Mouse (Mus musculus): Measurements from ENCODE around the gene Gabrb2. TPM values are rescaled to one million over a fixed set of nuclear protein-coding genes. Genes with fewer than 3 reads are reported as not detected.

The Gabrb2 gene
- polyA plus RNA-seq, 1 experiment from 2014 or later, result 0.25 TPM

DNA sequence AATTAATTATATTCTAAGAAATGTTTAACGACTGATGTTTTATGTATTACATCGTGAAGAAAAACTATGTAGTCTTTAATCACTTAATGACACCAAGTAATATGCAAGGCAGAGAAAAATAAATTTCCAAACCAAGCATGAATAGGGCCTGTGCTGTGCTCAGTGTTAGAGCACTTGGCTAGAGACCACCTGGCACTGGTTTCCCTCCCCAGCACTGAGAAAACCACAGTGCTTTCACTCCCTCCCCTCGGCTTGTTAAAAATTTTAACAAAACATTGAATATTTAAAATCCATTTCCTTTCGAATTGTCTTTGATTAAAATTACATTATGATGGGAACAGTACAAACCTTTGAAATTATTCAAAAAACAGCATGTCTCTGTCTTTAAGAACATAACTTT is 151.9 kb downstream of the Gabrb2 start:
- no peak for ATAC-seq
- Histone ChIP-seq H3K9ac (replicated peaks; ENCODE audit: low read depth) (no peak overlapping the region), H3K27me3 (replicated peaks; ENCODE audit: insufficient read depth, low read length) (no peaks in the 10 kb centered on the region), H3K9me3 (ENCODE audit: low read length) (no peaks in the 10 kb centered on the region), H3K36me3 (ENCODE audit: insufficient read depth, low read length) (no peaks in the 10 kb centered on the region), H3K4me1 (ENCODE audit: insufficient read depth, low read depth, low read length) (no peaks in the 10 kb centered on the region), H3K27ac (ENCODE audit: low read length) (no peak overlapping the region), H3K4me3 (ENCODE audit: low read depth, low read length) (no peak overlapping the region), H3K4me2 (replicated peaks; ENCODE audit: low read depth, low read length) (no peak overlapping the region)
- no peak for DNase-seq (ENCODE audit: low spot score)
- TF ChIP-seq EP300 (IDR thresholded peaks at IDR 0.05), result no peak
- no peak for TF ChIP-seq CTCF (IDR thresholded peaks at IDR 0.05)
- WGBS, result 62% methylated on average over 4 of the region's 4 CpGs

DNA sequence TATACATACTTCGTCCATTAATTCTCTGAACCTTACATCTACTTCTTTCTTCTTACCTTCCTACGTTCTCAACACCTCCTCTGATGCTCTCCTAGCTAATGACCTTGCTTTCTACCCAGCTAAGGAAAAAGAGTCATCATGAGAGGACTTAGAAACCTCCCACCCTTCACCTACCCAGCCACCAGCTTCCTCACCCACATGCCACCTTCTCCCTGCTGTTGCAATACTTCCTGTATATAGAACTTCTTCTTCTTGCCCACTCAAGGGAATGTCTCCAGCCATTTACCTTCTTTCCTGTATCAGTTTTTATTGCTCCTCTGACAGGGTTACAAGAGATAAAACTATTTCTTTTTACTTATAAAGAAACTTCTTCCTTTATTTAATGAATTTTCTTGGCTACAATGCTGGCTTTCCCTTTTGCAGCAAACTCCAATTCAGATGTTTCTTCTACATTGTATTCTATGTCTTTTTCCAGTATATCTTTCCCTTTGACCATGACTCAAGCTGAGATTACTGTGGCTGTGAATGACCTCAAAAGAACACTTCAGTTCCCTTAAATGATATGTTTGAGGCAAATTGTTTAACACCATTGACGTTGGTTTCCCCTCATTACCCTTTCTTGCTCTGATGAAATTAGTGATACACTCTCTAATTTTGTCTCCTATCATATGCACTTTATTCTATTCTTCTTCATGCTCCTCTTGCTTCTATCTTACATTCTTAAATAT is 155.8 kb downstream of the Gabrb2 start:
- Histone ChIP-seq H3K4me3 (ENCODE audit: low read depth, low read length) (no peak overlapping the region), H3K27me3 (replicated peaks; ENCODE audit: insufficient read depth, low read length) (no peaks in the 10 kb centered on the region), H3K36me3 (ENCODE audit: insufficient read depth, low read length) (no peaks in the 10 kb centered on the region), H3K4me1 (ENCODE audit: insufficient read depth, low read depth, low read length) (no peaks in the 10 kb centered on the region), H3K4me2 (replicated peaks; ENCODE audit: low read depth, low read length) (no peak overlapping the region), H3K9me3 (ENCODE audit: low read length) (no peaks in the 10 kb centered on the region), H3K9ac (replicated peaks; ENCODE audit: low read depth) (no peak overlapping the region), H3K27ac (ENCODE audit: low read length) (no peak overlapping the region)
- no peak for ATAC-seq
- TF ChIP-seq EP300 (IDR thresholded peaks at IDR 0.05) (no peak), CTCF (IDR thresholded peaks at IDR 0.05) (no peak)
- DNase-seq (ENCODE audit: low spot score), result no peak
- WGBS, result 70% methylated on average over 3 of the region's 3 CpGs

DNA sequence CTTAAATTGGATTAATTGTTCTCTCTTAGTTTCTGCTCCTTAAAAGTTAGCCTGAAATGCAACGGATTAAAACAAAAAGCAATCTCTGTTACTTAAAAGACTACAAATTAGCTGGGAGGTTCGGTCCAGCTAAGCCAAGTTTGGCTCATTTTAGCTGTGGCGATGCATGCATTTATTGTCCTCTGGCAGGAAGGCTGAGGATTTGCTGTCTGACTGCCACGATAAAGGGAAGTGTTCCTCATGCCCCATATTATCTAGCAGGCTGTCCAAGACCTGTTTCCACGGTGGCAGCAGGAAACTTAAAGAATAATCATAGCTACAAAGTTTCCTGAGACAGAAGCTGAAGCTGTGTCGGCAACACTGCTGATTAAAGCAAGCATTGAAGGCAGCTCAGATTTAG is 160.2 kb downstream of the Gabrb2 start:
- 47% methylated on average over 6 of the region's 6 CpGs for WGBS
- TF ChIP-seq CTCF (IDR thresholded peaks at IDR 0.05), result no peak
- no peak for TF ChIP-seq EP300 (IDR thresholded peaks at IDR 0.05)

DNA sequence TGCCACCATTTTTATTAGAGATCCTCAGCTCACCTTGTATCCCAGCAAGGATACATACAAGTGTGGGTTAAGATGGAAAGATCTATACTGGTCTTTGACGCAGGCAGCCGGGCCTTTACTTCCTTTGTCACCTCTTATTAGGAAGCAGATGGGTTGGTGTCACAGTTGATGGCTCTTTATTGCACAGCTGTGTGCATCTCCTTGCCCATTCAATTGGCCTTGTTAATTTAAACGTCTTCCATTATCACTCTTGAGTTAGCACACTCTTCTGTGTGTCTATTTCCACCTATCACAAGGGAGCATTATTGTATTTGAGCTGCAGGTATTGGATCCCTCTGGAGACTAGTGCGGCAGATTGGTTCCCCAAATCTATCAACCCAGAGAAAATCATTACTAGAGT is 161.6 kb downstream of the Gabrb2 start:
- Histone ChIP-seq H3K27me3 (replicated peaks; ENCODE audit: insufficient read depth, low read length) (no peaks in the 10 kb centered on the region), H3K27ac (ENCODE audit: low read length) (no peak overlapping the region), H3K9ac (replicated peaks; ENCODE audit: low read depth) (no peak overlapping the region), H3K9me3 (ENCODE audit: low read length) (no peaks in the 10 kb centered on the region), H3K4me1 (ENCODE audit: insufficient read depth, low read depth, low read length) (no peaks in the 10 kb centered on the region), H3K4me2 (replicated peaks; ENCODE audit: low read depth, low read length) (no peak overlapping the region), H3K36me3 (ENCODE audit: insufficient read depth, low read length) (no peaks in the 10 kb centered on the region), H3K4me3 (ENCODE audit: low read depth, low read length) (no peak overlapping the region)
- no peak for TF ChIP-seq EP300 (IDR thresholded peaks at IDR 0.05)
- no peak for TF ChIP-seq CTCF (IDR thresholded peaks at IDR 0.05)
- WGBS, result 82% methylated on average over 4 of the region's 4 CpGs
- no peak for DNase-seq (ENCODE audit: low spot score)
- no peak for ATAC-seq

More for the DNA sequence above, 160.2 kb downstream of the Gabrb2 start:
- Histone ChIP-seq H3K27me3 (replicated peaks; ENCODE audit: insufficient read depth, low read length) (no peaks in the 10 kb centered on the region), H3K4me1 (ENCODE audit: insufficient read depth, low read depth, low read length) (no peaks in the 10 kb centered on the region), H3K4me3 (ENCODE audit: low read depth, low read length) (no peak overlapping the region), H3K9ac (replicated peaks; ENCODE audit: low read depth) (no peak overlapping the region), H3K4me2 (replicated peaks; ENCODE audit: low read depth, low read length) (no peak overlapping the region), H3K36me3 (ENCODE audit: insufficient read depth, low read length) (no peaks in the 10 kb centered on the region), H3K27ac (ENCODE audit: low read length) (no peak overlapping the region), H3K9me3 (ENCODE audit: low read length) (no peaks in the 10 kb centered on the region)
- no peak for DNase-seq (ENCODE audit: low spot score)
- no peak for ATAC-seq

DNA sequence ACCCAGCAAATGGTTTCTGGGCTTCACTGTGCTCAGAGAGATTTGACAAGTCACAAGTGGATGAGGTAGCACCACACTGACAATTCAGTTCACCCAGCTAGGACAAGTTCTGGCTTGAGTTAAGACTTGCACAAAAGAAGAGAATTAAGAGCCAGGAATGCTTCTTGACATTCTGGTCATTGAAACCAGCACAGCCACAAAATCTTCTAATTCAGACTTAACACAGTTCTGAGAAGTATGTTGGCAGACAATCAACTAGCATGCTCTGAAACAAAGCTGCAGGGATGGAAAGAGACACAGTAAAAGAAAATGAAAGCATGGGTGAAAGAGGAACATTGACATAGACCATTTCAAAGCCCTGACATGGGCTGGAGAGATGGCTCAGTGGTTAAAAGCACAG is 162.2 kb downstream of the Gabrb2 start:
- no peaks in the 10 kb centered on the region for H3K36me3 ChIP-seq (ENCODE audit: insufficient read depth, low read length)
- no peak overlapping the region for H3K27ac ChIP-seq (ENCODE audit: low read length)
- ATAC-seq (no peak), DNase-seq (ENCODE audit: low spot score) (no peak)
- no peaks in the 10 kb centered on the region for H3K9me3 ChIP-seq (ENCODE audit: low read length)
- H3K4me2 ChIP-seq (replicated peaks; ENCODE audit: low read depth, low read length), result no peak overlapping the region
- H3K4me1 ChIP-seq (ENCODE audit: insufficient read depth, low read depth, low read length), result no peaks in the 10 kb centered on the region
- H3K9ac ChIP-seq (replicated peaks; ENCODE audit: low read depth), result no peak overlapping the region
- TF ChIP-seq EP300 (IDR thresholded peaks at IDR 0.05), result no peak
- TF ChIP-seq CTCF (IDR thresholded peaks at IDR 0.05), result no peak
- no peaks in the 10 kb centered on the region for H3K27me3 ChIP-seq (replicated peaks; ENCODE audit: insufficient read depth, low read length)
- no peak overlapping the region for H3K4me3 ChIP-seq (ENCODE audit: low read depth, low read length)

DNA sequence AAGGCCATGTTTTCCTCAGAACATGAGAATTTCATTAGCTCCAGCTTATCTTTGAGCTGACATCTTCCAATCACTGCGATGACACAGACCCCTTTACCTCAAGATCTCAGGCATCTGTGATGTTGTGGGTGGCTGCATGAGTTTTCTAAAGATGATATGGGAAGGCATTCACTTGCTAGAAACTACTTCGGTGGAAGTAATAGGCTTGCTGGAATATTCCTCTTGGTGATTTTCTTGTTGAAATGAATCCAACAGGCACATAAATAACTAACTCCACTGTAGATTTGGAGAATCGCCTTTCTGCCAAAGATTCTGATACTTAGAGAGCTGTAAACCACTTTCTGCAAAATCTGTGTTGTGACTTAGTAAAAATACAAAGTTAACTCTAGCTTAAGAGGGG is 172.9 kb downstream of the Gabrb2 start:
- 70% methylated on average over 3 of the region's 3 CpGs for WGBS
- DNase-seq (ENCODE audit: low spot score) (no peak), ATAC-seq (no peak)
- H3K4me1 ChIP-seq (ENCODE audit: insufficient read depth, low read depth, low read length), result no peaks in the 10 kb centered on the region
- H3K27me3 ChIP-seq (replicated peaks; ENCODE audit: insufficient read depth, low read length), result no peaks in the 10 kb centered on the region
- no peak overlapping the region for H3K4me3 ChIP-seq (ENCODE audit: low read depth, low read length)
- no peaks in the 10 kb centered on the region for H3K36me3 ChIP-seq (ENCODE audit: insufficient read depth, low read length)
- H3K27ac ChIP-seq (ENCODE audit: low read length), result no peak overlapping the region
- H3K9ac ChIP-seq (replicated peaks; ENCODE audit: low read depth), result no peak overlapping the region
- H3K9me3 ChIP-seq (ENCODE audit: low read length), result no peaks in the 10 kb centered on the region
- no peak overlapping the region for H3K4me2 ChIP-seq (replicated peaks; ENCODE audit: low read depth, low read length)
- no peak for TF ChIP-seq EP300 (IDR thresholded peaks at IDR 0.05)
- no peak for TF ChIP-seq CTCF (IDR thresholded peaks at IDR 0.05)

DNA sequence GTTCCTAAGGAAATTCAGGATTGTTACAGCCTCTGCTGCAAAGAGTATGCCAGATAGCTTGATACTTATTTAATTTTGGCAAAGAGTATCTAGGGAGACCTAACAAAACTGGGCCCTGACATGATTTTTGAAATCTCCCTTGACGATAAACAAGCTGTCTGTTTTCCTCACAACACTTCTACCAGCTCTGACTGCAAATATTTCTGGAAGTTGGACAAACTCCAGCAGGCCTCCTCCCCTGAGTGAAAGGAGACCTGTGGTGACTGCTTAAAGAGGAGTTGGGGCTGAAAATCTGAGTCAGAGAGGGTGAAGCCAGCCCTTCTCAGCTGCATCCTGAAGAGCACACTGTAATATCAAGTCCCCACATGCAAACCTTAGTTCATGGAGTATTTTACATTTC is 186.7 kb downstream of the Gabrb2 start:
- DNase-seq (ENCODE audit: low spot score) (peak; percentile 33), ATAC-seq (no peak)
- no peak overlapping the region for H3K9ac ChIP-seq (replicated peaks; ENCODE audit: low read depth)

More for the DNA sequence above, 186.7 kb downstream of the Gabrb2 start:
- TF ChIP-seq EP300 (IDR thresholded peaks at IDR 0.05) (no peak), CTCF (IDR thresholded peaks at IDR 0.05) (no peak)
- H3K36me3 ChIP-seq (ENCODE audit: insufficient read depth, low read length), result no peaks in the 10 kb centered on the region
- H3K27ac ChIP-seq (ENCODE audit: low read length), result no peak overlapping the region
- H3K4me2 ChIP-seq (replicated peaks; ENCODE audit: low read depth, low read length), result no peak overlapping the region
- H3K4me1 ChIP-seq (ENCODE audit: insufficient read depth, low read depth, low read length), result no peaks in the 10 kb centered on the region
- no peaks in the 10 kb centered on the region for H3K9me3 ChIP-seq (ENCODE audit: low read length)
- WGBS, result 34% methylated on average over 1 of the region's 1 CpGs
- no peak overlapping the region for H3K4me3 ChIP-seq (ENCODE audit: low read depth, low read length)
- no peaks in the 10 kb centered on the region for H3K27me3 ChIP-seq (replicated peaks; ENCODE audit: insufficient read depth, low read length)

Data from lung, postnatal 0 days (tissue).